Mouse (Mus musculus): ENCODE data around the gene Lif. TPM values are rescaled to one million over a fixed set of nuclear protein-coding genes. Genes with fewer than 3 reads are reported as not detected.

Gene Lif
- total RNA-seq, 1 experiment from 2014 or later = 0.12 TPM

DNA sequence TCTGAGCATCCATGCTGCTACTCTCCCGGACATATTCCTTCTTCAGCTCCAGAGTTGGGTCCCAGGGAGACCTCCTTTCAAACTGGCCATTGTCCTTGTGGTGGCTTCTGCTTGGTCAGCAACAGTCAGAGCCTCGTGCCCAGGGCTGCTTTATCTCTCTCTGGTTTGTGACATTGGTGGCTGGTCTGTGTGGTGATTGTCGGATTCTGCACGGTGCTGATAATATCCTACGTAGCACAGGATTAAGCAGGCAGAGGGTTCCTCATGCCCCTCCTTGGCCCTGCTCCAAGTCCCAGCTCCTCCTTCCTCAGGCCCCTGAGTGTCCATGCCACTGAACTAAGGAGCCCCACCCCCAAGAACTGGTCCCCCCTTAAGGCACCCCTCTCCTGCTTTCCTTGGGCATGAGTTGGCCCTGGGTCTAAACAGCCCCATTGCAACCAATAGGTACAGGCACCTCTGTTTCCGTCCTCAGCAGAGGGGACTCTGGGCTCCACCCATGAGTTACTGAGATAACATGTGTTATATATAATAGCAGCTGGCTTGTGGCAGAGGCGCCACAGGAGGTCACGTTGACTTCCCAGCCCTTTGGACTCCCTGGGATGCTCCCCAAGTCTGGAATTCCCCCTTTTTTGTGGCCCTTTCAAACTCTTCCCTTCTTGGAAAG is 35.0 kb downstream of the Lif start:
- no peak for ATAC-seq (ENCODE audit: extremely low read depth, insufficient number of reproducible peaks, low FRiP score, poor library complexity, severe bottlenecking)

DNA sequence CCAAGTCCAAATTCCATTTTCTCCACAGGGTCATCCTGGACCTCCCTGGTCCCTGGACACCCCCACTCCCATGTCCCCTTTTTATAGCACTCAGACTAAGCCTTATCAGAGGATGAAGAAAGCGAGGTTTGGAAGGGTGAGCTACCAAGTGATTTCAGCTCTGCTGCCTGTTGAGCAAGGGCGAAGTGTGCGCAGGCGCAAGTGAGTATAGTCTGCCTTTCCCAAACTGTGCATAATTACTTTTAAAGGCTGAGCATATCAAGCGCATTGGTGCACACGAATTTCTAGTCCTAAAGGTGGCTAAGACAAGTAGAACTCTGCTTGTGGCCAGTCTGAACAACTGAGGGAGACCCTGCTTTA is 35.5 kb downstream of the Lif start:
- ATAC-seq (ENCODE audit: extremely low read depth, insufficient number of reproducible peaks, low FRiP score, poor library complexity, severe bottlenecking) = no peak

DNA sequence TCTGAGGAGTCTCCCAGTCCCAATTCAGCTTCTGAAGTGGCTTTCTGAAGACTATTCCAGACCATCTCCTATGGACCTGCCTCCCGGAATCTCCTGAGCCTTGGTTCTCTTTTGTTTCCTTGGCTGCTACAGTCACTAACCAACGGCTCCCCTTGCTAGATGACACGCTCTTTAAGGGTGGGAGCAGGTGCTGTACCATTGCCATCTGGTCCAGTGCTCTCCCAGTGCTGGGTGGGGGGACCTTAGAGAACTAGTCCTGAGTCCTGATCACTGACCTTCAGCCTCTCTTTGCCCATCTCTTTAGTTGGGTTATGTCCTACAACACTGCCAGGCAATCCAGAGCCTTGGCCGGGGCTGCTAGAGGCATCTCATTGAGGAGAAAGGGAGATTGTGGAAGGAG is 36.1 kb downstream of the Lif start:
- no peak for ATAC-seq (ENCODE audit: extremely low read depth, insufficient number of reproducible peaks, low FRiP score, poor library complexity, severe bottlenecking)

DNA sequence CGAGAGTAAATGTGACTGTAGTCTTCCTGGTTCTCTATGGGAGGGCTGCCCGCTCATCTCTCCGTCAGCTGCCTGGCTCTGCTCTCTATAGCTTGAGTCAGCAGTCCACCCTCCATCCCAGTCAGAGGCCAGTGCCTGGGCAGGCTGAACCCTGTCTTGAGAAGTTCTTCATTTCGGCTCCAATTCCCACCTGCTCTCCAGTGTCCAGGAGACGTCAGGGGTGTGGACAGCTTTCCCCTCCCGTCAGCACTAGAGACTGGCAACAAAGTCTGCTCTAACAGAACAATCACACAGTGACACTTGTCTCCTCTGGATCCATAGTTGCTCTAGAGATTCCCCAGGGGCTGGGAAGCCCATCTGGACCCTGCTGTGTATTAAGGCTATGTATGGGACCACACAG is 36.7 kb downstream of the Lif start:
- ATAC-seq (ENCODE audit: extremely low read depth, insufficient number of reproducible peaks, low FRiP score, poor library complexity, severe bottlenecking) = no peak

DNA sequence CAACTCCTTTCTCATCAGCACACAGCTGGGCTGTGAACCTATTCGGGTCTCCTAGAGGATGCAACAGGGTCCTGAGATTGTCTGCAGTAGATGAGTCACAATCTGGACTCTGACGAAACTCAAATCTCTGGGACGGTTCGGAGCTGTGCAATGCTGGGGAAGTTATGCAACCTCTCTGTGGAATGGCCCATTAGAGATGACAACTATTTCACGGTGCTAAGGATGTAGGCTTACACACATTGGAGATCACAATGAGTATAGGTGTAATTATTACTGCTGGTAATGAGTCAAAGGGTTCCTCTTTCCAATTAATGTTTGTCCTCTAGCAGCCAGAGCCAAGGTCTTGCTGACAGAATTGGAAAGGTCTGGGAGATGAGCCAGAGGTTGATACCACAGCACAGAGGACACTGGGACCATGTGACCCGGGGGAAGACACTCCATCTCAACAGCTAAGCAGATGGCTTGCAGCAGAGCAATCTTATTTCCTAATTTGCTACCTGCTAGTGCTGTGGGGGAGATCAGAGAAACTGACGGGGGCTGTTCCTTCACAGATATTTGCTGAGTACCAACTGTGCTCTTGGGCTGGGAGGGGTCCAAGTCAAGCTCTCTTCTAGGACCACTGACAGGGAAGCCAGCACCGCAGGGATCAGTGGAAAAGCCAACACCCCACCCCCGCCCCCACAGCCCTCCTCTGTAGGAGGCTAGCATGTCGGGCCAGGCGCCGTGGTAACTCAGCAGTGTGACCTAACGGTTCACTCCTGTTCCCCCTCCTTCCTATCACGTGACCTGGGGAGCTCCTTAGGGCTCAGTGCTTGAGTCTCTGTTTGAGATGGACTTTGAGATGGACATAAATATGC is 37.4 kb downstream of the Lif start:
- no peak for ATAC-seq (ENCODE audit: extremely low read depth, insufficient number of reproducible peaks, low FRiP score, poor library complexity, severe bottlenecking)

DNA sequence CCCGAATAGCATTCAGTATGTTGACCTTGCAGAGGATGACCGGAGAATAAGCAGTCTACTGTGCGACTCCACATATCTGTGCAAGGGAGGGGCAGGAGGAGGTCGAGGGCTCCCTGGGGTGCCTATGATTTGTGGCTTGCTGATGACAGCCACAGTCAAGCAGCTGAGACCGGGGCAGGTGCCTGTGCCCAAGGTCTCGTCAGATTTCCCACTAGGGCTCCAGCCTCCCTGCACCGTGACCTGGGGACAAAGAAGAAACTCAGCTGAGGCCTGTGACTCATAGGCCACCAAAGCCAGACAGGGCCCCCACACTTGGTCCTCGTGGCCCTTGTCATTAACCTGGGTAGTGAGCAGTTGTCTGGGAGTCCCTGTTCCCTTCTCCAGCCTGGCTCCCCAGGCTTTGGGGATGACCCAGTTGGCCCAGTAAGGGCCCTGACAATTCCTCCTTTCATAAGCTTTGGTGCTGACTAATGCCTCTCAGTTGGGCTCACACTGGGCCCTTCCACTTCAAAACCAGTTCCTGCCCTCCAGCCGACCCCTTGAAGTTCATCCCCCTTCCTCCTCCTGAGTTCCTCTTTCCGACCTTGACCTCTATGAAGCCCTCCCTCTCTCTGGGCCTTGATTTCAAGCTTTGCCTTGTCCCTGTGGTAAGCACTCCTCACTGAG is 39.4 kb downstream of the Lif start:
- ATAC-seq (ENCODE audit: extremely low read depth, insufficient number of reproducible peaks, low FRiP score, poor library complexity, severe bottlenecking) = no peak

DNA sequence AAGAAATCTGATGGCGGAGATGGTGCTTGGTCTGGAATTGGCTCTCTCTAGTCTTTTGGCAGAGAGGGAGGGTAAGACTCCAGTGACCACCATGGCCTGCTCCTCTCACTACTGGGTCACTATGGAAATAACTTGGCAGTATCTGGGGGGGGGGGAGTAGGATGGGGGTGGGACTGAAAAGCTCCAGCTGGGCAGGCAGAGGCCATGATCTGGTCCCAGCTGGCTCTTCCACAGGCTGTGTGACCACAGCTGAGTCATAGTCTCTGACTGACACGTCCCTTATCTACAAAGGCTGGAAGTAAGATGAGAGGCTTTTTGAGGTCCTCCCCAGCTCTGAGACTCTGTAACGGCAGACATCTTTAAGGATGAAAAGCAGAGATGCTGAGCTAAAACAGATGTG is 40.4 kb downstream of the Lif start:
- ATAC-seq (ENCODE audit: extremely low read depth, insufficient number of reproducible peaks, low FRiP score, poor library complexity, severe bottlenecking) = no peak

DNA sequence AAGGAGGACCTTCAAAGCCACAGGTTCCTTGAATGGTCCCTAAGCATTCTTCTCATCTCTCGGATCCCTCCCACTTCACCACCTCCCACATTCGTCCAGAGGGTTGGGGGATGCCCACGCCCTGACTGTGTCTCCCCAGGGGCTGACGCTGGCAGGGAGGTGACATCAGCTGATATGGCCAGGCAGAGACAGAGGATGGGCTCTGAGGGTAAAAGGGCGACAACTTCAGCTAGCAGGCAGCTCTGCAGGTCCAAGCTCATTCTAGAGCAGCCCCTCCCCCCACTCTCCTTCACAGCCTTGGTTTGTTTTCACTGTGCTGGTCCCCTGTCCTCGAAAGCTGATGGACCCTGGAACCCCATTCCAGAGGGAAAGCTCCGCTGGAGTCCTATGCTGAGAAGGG is 41.3 kb downstream of the Lif start:
- no peak for ATAC-seq (ENCODE audit: extremely low read depth, insufficient number of reproducible peaks, low FRiP score, poor library complexity, severe bottlenecking)

DNA sequence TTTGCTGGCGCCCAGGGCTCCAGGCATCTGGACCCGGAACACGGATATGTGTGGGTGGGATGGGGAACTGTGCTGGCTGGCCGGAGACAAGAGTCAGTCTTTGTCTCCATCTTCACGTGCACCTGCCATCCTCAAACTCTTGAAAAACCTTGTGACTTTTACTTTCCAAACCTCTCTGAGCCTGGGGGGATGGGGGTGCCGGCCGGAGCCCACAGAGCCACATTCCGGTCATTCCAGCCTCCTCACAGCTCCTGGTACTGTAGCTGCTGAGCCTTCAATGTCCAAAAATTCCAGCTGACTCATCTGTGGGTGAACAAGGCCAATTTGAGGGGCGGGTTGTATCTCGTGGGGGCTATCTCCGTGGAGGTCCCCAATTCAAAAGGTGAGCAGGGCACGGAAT is 41.8 kb downstream of the Lif start:
- no peak for ATAC-seq (ENCODE audit: extremely low read depth, insufficient number of reproducible peaks, low FRiP score, poor library complexity, severe bottlenecking)

DNA sequence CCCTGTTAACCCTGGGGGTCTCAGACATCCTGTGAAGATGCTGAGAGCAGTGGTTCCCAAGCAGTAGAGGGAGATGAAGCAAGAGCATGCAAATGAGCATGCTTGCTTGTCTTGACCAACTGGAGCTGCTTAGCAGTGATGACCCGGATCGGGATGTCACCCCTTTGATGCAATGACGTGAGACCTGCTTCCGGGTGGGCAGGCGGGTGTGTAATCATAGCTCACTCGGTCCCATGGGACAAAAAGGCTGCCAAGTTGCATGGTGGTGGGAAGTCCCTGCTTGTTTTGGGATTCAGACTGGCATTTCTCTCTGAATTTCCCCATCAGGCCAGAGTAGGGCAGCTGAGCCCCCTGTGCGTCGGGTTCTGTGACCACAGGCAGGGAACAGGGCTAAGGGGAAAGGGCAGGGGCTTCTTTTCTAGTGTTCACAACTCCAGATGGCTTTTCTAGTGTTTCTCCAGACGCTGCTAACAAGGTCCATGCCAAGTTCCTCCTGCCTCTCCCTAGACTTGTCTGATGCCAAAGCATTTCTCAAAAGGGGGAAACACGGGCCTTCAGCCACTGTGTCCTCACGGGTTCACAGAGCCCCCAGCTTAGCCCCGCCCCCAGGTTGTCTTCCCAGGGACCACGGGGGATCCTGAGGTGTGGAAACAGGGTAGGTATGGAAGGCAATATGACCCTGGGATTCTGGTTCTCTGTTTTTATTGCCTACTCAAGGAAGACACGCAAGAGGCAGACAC is 42.5 kb downstream of the Lif start:
- ATAC-seq (ENCODE audit: extremely low read depth, insufficient number of reproducible peaks, low FRiP score, poor library complexity, severe bottlenecking) = no peak

DNA sequence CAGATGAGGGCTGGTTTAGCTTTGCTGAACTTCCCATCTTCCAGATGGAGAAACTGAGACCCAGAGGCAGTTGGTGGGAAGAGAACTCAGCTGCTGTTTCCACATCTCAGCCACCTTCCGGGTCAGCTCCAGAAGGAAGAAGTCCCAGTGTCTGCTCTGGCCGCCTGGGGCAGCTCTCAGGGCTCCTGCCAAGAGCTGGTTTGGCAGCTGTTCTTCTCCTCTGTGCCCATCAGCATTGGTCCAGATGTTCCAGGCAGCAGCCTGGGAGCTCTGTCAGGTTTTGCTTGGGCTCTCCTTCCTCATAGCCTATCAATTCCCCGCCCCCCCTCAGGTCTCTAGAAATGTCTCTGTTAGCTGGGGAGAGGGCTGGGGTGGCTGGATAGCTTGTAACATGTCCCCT is 43.3 kb downstream of the Lif start:
- ATAC-seq (ENCODE audit: extremely low read depth, insufficient number of reproducible peaks, low FRiP score, poor library complexity, severe bottlenecking) = no peak

DNA sequence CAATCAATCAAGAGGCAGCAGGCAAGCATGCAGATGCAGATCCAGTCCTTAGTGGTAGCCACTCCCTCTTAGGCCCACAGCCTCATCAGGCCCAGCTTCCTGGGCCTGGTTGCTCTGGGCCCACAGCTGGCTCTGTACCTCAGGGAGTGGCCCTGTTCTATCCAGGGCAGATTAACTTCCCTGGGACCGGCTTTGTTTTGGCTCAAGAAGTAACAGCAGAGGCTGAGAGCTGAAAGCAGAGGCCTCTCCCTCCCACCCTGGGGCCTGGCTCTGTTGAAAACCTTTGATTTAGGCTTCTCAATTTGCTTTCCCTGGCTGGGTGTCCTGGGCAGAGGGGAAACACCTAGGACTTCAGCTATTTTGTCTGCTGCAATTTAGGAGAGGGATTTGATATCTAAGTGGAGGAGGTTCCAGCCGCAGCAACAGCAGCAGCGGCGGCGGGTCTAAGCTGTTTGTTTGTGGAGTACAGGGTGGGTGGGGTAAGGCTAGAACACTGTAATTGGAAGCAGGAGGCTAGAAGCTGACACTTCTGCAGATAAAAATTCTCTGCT is 45.1 kb downstream of the Lif start:
- no peak for ATAC-seq (ENCODE audit: extremely low read depth, insufficient number of reproducible peaks, low FRiP score, poor library complexity, severe bottlenecking)

DNA sequence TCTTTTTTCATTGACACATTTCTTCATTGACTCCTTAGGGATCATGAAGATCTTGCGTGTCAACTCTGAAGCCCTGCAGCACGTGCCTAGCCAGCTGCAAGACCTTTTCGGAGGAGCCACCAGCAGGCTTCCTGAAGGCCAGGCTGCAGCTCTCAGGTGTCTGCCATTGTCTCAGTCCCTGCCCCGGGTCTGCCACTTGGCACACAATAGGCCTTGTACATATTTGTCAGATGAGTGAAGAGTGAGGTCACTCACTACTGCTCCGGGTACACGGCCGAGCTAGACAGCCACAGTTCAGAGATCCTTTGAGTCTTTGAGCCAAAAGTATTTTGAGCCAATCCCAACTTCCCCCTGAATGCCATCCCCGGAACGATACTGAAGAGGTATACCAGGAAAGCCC is 45.7 kb downstream of the Lif start:
- no peak for ATAC-seq (ENCODE audit: extremely low read depth, insufficient number of reproducible peaks, low FRiP score, poor library complexity, severe bottlenecking)

DNA sequence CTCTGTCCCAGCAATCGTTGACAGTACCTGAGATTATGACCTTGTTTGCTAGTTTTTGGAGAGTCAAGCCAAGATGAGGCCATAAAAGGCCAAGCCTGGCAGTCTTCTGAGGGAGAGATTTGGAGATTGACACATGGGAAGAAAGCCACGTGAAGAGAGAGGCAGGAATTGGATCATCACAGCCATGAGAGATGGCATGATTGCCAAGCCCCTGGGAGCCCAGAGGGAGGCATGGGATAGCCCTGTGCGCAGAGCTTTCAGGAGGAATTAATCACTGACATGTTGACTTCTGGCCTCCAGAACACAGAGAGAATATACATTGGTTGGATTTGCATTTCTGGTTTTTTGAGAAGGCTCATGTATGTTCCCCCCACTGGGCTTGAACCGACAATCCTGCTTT is 46.8 kb downstream of the Lif start:
- no peak for ATAC-seq (ENCODE audit: extremely low read depth, insufficient number of reproducible peaks, low FRiP score, poor library complexity, severe bottlenecking)

DNA sequence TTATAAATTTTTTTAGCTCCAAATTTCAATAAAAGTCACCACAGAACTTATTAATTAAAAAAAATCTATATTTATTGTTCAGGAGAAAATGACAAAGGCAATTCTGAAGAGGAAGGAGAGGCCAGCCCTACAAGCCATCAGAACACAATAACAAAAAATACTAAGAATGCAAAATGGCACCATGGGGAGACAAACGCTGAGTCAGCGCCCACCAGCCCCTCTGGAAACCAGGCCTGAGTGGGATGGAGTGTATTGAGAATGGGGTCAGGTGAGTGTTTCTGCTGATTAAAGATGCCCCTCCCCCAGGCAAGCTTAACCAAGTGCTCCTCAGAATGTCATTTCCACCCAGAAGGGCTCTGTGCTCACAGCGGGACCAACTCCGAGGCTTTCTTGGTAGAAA is 47.7 kb downstream of the Lif start:
- ATAC-seq (ENCODE audit: extremely low read depth, insufficient number of reproducible peaks, low FRiP score, poor library complexity, severe bottlenecking) = no peak

DNA sequence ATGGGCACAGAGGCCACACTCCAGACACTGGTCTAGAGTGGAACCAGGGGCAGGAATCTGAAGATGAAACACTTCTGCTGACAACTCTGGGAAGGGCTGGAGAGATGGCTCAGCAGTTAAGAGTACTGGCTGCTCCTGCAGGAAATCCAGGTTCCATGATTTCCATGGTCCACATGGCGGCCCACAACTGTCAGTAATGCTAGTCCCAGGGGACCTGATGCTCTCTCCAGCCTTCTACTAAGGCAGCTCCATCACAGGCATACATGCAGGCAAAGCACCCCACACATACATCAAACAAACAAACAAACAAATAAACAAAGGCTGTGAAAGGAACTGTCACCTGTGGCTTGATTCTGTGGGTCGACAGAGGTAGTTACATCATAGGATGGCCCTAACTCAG is 48.7 kb downstream of the Lif start:
- ATAC-seq (ENCODE audit: extremely low read depth, insufficient number of reproducible peaks, low FRiP score, poor library complexity, severe bottlenecking) = no peak

DNA sequence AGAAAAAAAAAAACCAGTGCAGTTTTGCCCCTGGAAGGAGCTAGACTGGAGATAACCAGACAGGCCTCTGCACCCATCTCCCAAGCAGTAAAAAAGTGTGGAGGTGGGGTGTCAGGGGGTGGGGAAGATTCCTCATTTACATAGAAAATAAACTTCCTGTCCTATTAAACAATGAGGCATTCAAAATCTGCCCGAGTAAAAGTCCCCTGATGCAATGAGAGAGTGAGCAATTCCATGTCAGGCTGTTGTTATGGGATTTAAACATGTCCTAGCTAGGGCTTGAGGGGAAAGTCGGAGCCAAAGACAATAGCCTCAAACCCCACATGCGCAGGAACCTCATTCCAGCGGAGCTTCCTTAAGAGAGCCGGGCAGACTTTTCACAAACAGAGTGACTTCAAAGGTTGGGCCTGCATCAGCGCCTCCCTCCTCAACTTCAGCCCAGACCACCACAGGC is 50.7 kb downstream of the Lif start:
- ATAC-seq (ENCODE audit: extremely low read depth, insufficient number of reproducible peaks, low FRiP score, poor library complexity, severe bottlenecking) = no peak

DNA sequence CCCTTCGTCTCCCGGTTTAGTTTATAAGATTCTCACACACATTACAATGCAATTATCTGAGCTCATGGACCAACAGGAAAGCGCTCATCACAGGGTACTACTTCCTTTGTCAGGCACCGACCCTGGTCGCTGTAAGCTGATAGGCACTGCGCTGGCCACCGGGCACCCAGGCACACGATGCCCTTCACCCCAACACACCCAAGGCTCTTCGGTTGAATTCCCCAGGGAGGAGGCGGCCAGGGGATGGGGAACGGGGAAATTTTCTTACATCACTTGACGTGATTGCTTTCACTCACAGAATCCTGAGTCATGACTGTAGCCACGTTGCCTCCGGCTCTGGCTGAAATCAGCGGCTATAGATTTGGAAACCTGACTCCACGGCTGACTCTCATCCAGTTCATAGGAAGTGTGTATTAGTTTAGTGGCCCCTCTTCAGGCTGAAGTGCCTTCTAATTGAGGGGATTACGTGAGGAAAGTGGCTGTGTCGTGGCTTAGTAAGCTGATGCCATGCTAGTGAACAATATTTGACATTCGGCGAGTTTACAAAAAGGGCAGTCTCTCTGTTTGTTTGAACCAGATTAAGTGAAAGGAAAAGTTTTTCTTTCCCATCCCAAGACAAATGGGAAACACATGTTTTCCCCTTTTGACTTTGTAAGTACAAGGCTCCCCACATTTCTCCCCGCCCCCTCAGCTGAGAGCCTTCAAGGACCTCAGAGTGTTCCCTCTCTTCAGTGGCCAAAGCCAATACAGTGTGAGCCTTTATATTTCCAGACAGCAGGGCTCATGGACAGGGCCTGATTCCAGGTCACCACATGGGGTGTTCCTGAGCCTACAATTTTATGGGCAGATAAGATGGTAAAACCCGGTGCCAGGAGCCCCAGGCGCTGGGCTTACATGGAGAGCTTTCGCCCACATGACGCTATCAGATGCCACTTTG is 51.4 kb downstream of the Lif start:
- no peak for ATAC-seq (ENCODE audit: extremely low read depth, insufficient number of reproducible peaks, low FRiP score, poor library complexity, severe bottlenecking)

All from neutrophil, adult 5-6 weeks (primary cell).